Mouse (Mus musculus): ENCODE data around the gene Mei1.

GRCm38 (mm10) chr15:82135372-82135771, 65.6 kb downstream of the Mei1 start:
- TF ChIP-seq CTCF (IDR thresholded peaks at IDR 0.05; ENCODE audit: low read depth, low read length) (no peak), POLR2A (IDR thresholded peaks at IDR 0.05; ENCODE audit: insufficient read depth, low read length) (no peak)
